Mouse (Mus musculus) liver, embryonic 14.5 days (tissue): ENCODE measurements around the gene F2rl3. TPM values are rescaled to one million over a fixed set of nuclear protein-coding genes. Genes with fewer than 3 reads are reported as not detected.

Experiments used
- ATAC-seq: fragments of 200-750 bp; cut with Nextera tagmentation; 2 replicates; pipeline ENCODE4 v1.8.0; 2017; ENCODE audit warnings: moderate number of reproducible peaks, mild to moderate bottlenecking, moderate library complexity; ENCODE audit not compliant: insufficient read depth
- DNase-seq, 3 experiments: peaks; one replicate each; pipeline ENCODE4 v3.0.0-alpha.2; 2012 to 2013; ENCODE audit warnings: low read depth in 3 of 3, low spot score in 3 of 3
- H3K27ac ChIP-seq: fragments of 300-500 bp; sonication (generic); 2 replicates; pipeline ENCODE4 v1.5.1; 2014; ENCODE audit warnings: moderate library complexity, mild to moderate bottlenecking, control low read depth, inconsistent platforms
- H3K27me3 ChIP-seq: fragments of 300-500 bp; sonication (generic); 2 replicates; pipeline ENCODE4 v1.6.1; 2014; ENCODE audit warnings: mild to moderate bottlenecking, low read length, moderate library complexity; ENCODE audit not compliant: control insufficient read depth, insufficient read depth
- H3K36me3 ChIP-seq: fragments of 300-500 bp; sonication (generic); replicated peaks from 2 replicates; pipeline ENCODE4 v1.6.1; 2014; ENCODE audit warnings: low read depth; ENCODE audit not compliant: control insufficient read depth, insufficient read depth
- H3K4me1 ChIP-seq, 2 experiments: fragments of 200-500 bp in 1 of 2; fragments of 300-500 bp in 1 of 2; sonication (generic) in 1 of 2; replicated peaks; 2 replicates each; pipeline ENCODE4 v1.6.1; 2012 to 2014; ENCODE audit warnings: antibody characterized with exemption in 1 of 2, inconsistent platforms in 1 of 2, low read length in 1 of 2; ENCODE audit not compliant: control insufficient read depth in 2 of 2, insufficient read depth in 2 of 2
- H3K4me2 ChIP-seq: fragments of 300-500 bp; sonication (generic); 2 replicates; pipeline ENCODE4 v1.6.1; 2014; ENCODE audit warnings: low read depth, mild to moderate bottlenecking, control low read depth, moderate library complexity
- H3K4me3 ChIP-seq, 2 experiments: fragments of 200-500 bp in 1 of 2; fragments of 300-500 bp in 1 of 2; sonication (generic) in 1 of 2; 2 replicates each; pipeline ENCODE4 v1.5.1; 2012 to 2014; ENCODE audit warnings: low read depth in 2 of 2, low read length in 2 of 2, mild to moderate bottlenecking in 2 of 2, control low read depth in 1 of 2, inconsistent platforms in 1 of 2, moderate library complexity in 1 of 2; ENCODE audit not compliant: insufficient read depth in 1 of 2
- H3K9ac ChIP-seq: fragments of 300-500 bp; sonication (generic); replicated peaks from 2 replicates; pipeline ENCODE4 v1.6.1; 2014; ENCODE audit warnings: mild to moderate bottlenecking, control low read depth, moderate library complexity
- H3K9me3 ChIP-seq: fragments of 300-500 bp; sonication (generic); 2 replicates; pipeline ENCODE4 v1.6.1; 2016; ENCODE audit warnings: low read length, mixed read lengths; ENCODE audit not compliant: control insufficient read depth
- CTCF ChIP-seq: IDR thresholded peaks from 2 replicates; pipeline ENCODE4 v1.5.1; 2016; ENCODE audit warnings: antibody characterized with exemption, low read depth, control low read depth
- EP300 ChIP-seq: IDR thresholded peaks from 2 replicates; pipeline ENCODE4 v1.6.1; 2016; ENCODE audit warnings: antibody characterized with exemption, low read depth
- WGBS: fragments of 180-500 bp; shearing (Covaris S2); extraction: QIAGEN DNeasy Blood & Tissue Kit; methylation state at CpG from one replicate; pipeline ENCODE4 v1.1.7; 2014; ENCODE audit not compliant: insufficient replicate concordance; 5-methylcytosine and 5-hydroxymethylcytosine counted together
- polyA plus RNA-seq, 2 experiments: library from polyadenylated mRNA; depleted of rRNA in 1 of 2; stranded (reverse) in 1 of 2; unstranded in 1 of 2; fragments of >200 nt; fragmentation: Nextera tagmentation in 1 of 2; extraction: Ambion mirVana in 1 of 2; gene quantifications; 2 replicates each; pipeline versions ENCODE4 v1.2.1 to v1.2.3; 2012 to 2014

F2rl3 gene
- polyA plus RNA-seq, 2 experiments, result 2.8 to 3.9 TPM

DNA sequence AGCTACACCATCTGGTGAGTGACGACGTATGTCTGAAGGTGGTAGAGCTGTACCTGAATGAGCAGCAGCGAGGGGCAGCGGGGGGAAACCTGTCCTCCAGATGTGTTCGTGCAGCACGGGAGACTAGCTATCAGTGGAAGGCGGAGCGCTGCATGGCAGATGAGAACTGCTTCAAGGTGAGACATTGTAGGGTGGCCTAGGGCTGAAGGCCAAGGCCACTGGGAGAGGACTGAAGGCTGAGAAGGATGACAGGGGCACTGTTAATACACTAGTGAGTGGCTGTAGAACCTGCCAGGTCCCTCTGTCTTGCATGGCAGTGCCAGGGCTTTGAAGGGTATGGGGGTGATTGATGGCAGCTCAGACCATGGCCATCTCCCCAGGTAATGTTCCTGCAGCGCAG is 8.5 kb upstream of the F2rl3 start:
- WGBS, result 85% methylated on average over 9 of the region's 9 CpGs
- no peak for DNase-seq
- Histone ChIP-seq H3K4me2 (no peak overlapping the region), H3K36me3 (peaks cover 7% of the 10 kb centered on the region; the same call in 1 of the 2 replicates), H3K4me3 (no peak overlapping the region), H3K9ac (no peak overlapping the region), H3K4me1 (no peaks in the 10 kb centered on the region), H3K27me3 (no peaks in the 10 kb centered on the region), H3K9me3 (no peaks in the 10 kb centered on the region), H3K27ac (no peak overlapping the region)
- TF ChIP-seq EP300, result no peak
- no peak for TF ChIP-seq CTCF
- ATAC-seq, result no peak

DNA sequence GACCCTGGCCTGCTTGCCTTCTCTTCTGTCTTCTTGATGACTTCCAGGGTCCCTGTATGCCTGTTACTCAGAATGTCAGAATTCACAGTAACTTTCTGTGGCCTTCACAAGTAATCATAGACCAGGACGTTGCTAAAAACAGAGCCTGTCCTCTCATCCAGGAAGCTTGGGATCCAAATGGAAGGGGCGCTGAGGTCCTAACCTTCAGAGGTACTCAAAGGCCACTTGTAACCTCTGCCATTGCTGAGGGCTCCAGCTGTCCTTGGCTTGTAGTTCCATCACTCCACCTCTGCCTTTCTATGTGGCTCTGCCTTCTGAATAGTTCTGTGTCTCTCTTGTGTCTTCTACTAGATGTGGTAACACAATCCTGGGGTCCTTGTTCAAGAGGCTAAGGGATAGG is 7.9 kb upstream of the F2rl3 start:
- DNase-seq (no peak), ATAC-seq (no peak)
- no peaks in the 10 kb centered on the region for H3K27me3 ChIP-seq
- TF ChIP-seq EP300, result no peak
- TF ChIP-seq CTCF, result no peak
- H3K9me3 ChIP-seq, result no peaks in the 10 kb centered on the region
- H3K27ac ChIP-seq, result no peak overlapping the region
- WGBS, result 84% methylated on average over 2 of the region's 2 CpGs
- H3K4me2 ChIP-seq, result no peak overlapping the region
- H3K9ac ChIP-seq, result no peak overlapping the region
- H3K4me1 ChIP-seq, result no peaks in the 10 kb centered on the region
- peaks cover 7% of the 10 kb centered on the region; the same call in 1 of the 2 replicates for H3K36me3 ChIP-seq
- no peak overlapping the region for H3K4me3 ChIP-seq

DNA sequence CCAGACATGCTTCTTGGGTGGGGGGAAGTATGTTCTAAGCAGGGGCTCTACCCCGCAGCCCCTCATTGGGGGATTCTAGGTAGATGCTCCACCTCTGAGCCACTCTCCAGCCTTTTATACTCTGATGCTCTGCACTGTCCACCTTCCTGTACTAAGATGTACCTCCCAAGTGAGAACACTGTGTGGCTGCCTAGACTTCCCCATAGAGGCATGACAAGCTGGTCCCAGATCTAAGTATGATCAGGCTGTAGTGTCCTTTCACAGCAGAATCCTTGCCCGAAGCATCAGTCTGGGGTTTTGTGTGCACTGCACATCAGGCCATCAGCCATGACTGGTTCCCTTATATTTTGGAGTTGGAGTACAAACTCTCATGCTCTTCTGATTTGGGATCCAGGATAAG is 5.6 kb upstream of the F2rl3 start:
- Histone ChIP-seq H3K27me3 (no peaks in the 10 kb centered on the region), H3K9ac (no peak overlapping the region), H3K4me2 (no peak overlapping the region), H3K9me3 (no peaks in the 10 kb centered on the region), H3K4me1 (0 out of 4 replicates have a peak, but pooled peaks cover 0 to 1% of the 10 kb centered on the region in 2 experiments), H3K27ac (no peak overlapping the region), H3K36me3 (peaks cover 3% of the 10 kb centered on the region; the same call in 1 of the 2 replicates), H3K4me3 (no peak overlapping the region)
- no peak for TF ChIP-seq EP300
- no peak for TF ChIP-seq CTCF
- DNase-seq (no peak), ATAC-seq (no peak)
- 78% methylated on average over 2 of the region's 2 CpGs for WGBS

GRCm38 (mm10) chr8:72756771-72757390 is 4.8 kb upstream of the F2rl3 start:
- H3K4me1 ChIP-seq, result 0 out of 4 replicates have a peak, but pooled peaks cover 0 to 4% of the 10 kb centered on the region in 2 experiments
- H3K27me3 ChIP-seq, result no peaks in the 10 kb centered on the region
- peaks cover 3% of the 10 kb centered on the region; the same call in 1 of the 2 replicates for H3K36me3 ChIP-seq
- no peaks in the 10 kb centered on the region for H3K9me3 ChIP-seq
- H3K27ac ChIP-seq, result no peak overlapping the region
- WGBS, result 89% methylated on average over 35 of the region's 35 CpGs
- TF ChIP-seq EP300 (no peak), CTCF (no peak)
- no peak overlapping the region for H3K4me3 ChIP-seq
- no peak overlapping the region for H3K4me2 ChIP-seq
- DNase-seq (no peak), ATAC-seq (no peak)
- no peak overlapping the region for H3K9ac ChIP-seq

GRCm38 (mm10) chr8:72757426-72758195 is 4.1 kb upstream of the F2rl3 start:
- TF ChIP-seq EP300 (no peak), CTCF (no peak)
- Histone ChIP-seq H3K9me3 (no peaks in the 10 kb centered on the region), H3K4me3 (no peak overlapping the region), H3K4me2 (no peak overlapping the region), H3K27me3 (no peaks in the 10 kb centered on the region), H3K9ac (no peak overlapping the region), H3K27ac (no peak overlapping the region), H3K4me1 (0 out of 4 replicates have a peak, but pooled peaks cover 0 to 4% of the 10 kb centered on the region in 2 experiments), H3K36me3 (peaks cover under 1% of the 10 kb centered on the region; the same call in 1 of the 2 replicates)
- WGBS, result 68% methylated on average over 15 of the region's 15 CpGs
- no peak for DNase-seq
- ATAC-seq, result no peak
